Mouse (Mus musculus) liver, embryonic 14.5 days (tissue): Measurements from ENCODE around the gene Gpr179. TPM values are rescaled to one million over a fixed set of nuclear protein-coding genes. Genes with fewer than 3 reads are reported as not detected.

ENCODE experiments used
- ATAC-seq: fragments of 200-750 bp; cut with Nextera tagmentation; 2 replicates; pipeline ENCODE4 v1.8.0; 2017; ENCODE audit warnings: moderate number of reproducible peaks, mild to moderate bottlenecking, moderate library complexity; ENCODE audit not compliant: insufficient read depth
- DNase-seq, 3 experiments: peaks; one replicate each; pipeline ENCODE4 v3.0.0-alpha.2; 2012 to 2013; ENCODE audit warnings: low read depth in 3 of 3, low spot score in 3 of 3
- H3K27ac ChIP-seq: fragments of 300-500 bp; sonication (generic); 2 replicates; pipeline ENCODE4 v1.5.1; 2014; ENCODE audit warnings: moderate library complexity, mild to moderate bottlenecking, control low read depth, inconsistent platforms
- H3K27me3 ChIP-seq: fragments of 300-500 bp; sonication (generic); 2 replicates; pipeline ENCODE4 v1.6.1; 2014; ENCODE audit warnings: mild to moderate bottlenecking, low read length, moderate library complexity; ENCODE audit not compliant: control insufficient read depth, insufficient read depth
- H3K36me3 ChIP-seq: fragments of 300-500 bp; sonication (generic); replicated peaks from 2 replicates; pipeline ENCODE4 v1.6.1; 2014; ENCODE audit warnings: low read depth; ENCODE audit not compliant: control insufficient read depth, insufficient read depth
- H3K4me1 ChIP-seq, 2 experiments: fragments of 200-500 bp in 1 of 2; fragments of 300-500 bp in 1 of 2; sonication (generic) in 1 of 2; replicated peaks; 2 replicates each; pipeline ENCODE4 v1.6.1; 2012 to 2014; ENCODE audit warnings: antibody characterized with exemption in 1 of 2, inconsistent platforms in 1 of 2, low read length in 1 of 2; ENCODE audit not compliant: control insufficient read depth in 2 of 2, insufficient read depth in 2 of 2
- H3K4me2 ChIP-seq: fragments of 300-500 bp; sonication (generic); 2 replicates; pipeline ENCODE4 v1.6.1; 2014; ENCODE audit warnings: low read depth, mild to moderate bottlenecking, control low read depth, moderate library complexity
- H3K4me3 ChIP-seq, 2 experiments: fragments of 200-500 bp in 1 of 2; fragments of 300-500 bp in 1 of 2; sonication (generic) in 1 of 2; 2 replicates each; pipeline ENCODE4 v1.5.1; 2012 to 2014; ENCODE audit warnings: low read depth in 2 of 2, low read length in 2 of 2, mild to moderate bottlenecking in 2 of 2, control low read depth in 1 of 2, inconsistent platforms in 1 of 2, moderate library complexity in 1 of 2; ENCODE audit not compliant: insufficient read depth in 1 of 2
- H3K9ac ChIP-seq: fragments of 300-500 bp; sonication (generic); replicated peaks from 2 replicates; pipeline ENCODE4 v1.6.1; 2014; ENCODE audit warnings: mild to moderate bottlenecking, control low read depth, moderate library complexity
- H3K9me3 ChIP-seq: fragments of 300-500 bp; sonication (generic); 2 replicates; pipeline ENCODE4 v1.6.1; 2016; ENCODE audit warnings: low read length, mixed read lengths; ENCODE audit not compliant: control insufficient read depth
- CTCF ChIP-seq: IDR thresholded peaks from 2 replicates; pipeline ENCODE4 v1.5.1; 2016; ENCODE audit warnings: antibody characterized with exemption, low read depth, control low read depth
- EP300 ChIP-seq: IDR thresholded peaks from 2 replicates; pipeline ENCODE4 v1.6.1; 2016; ENCODE audit warnings: antibody characterized with exemption, low read depth
- WGBS: fragments of 180-500 bp; shearing (Covaris S2); extraction: QIAGEN DNeasy Blood & Tissue Kit; methylation state at CpG from one replicate; pipeline ENCODE4 v1.1.7; 2014; ENCODE audit not compliant: insufficient replicate concordance; 5-methylcytosine and 5-hydroxymethylcytosine counted together
- polyA plus RNA-seq, 2 experiments: library from polyadenylated mRNA; depleted of rRNA in 1 of 2; stranded (reverse) in 1 of 2; unstranded in 1 of 2; fragments of >200 nt; fragmentation: Nextera tagmentation in 1 of 2; extraction: Ambion mirVana in 1 of 2; gene quantifications; 2 replicates each; pipeline versions ENCODE4 v1.2.1 to v1.2.3; 2012 to 2014

Gpr179 gene
- polyA plus RNA-seq, 2 experiments = 0.01 TPM; not detected in 1

- Histone ChIP-seq H3K27me3 (no peaks in the 10 kb centered on the region), H3K9me3 (no peaks in the 10 kb centered on the region), H3K27ac (no peak overlapping the region), H3K9ac (no peak overlapping the region), H3K36me3 (peaks cover 4% of the 10 kb centered on the region; the same call in 1 of the 2 replicates), H3K4me2 (no peak overlapping the region), H3K4me1 (no peaks in the 10 kb centered on the region), H3K4me3 (no peak overlapping the region)
- TF ChIP-seq CTCF (no peak), EP300 (no peak)
- DNase-seq (no peak), ATAC-seq (no peak)
- 49% methylated on average over 11 of the region's 11 CpGs for WGBS
Measured at GRCm38 (mm10) chr11:97393658-97394057, 41.8 kb upstream of the Gpr179 start.

DNA sequence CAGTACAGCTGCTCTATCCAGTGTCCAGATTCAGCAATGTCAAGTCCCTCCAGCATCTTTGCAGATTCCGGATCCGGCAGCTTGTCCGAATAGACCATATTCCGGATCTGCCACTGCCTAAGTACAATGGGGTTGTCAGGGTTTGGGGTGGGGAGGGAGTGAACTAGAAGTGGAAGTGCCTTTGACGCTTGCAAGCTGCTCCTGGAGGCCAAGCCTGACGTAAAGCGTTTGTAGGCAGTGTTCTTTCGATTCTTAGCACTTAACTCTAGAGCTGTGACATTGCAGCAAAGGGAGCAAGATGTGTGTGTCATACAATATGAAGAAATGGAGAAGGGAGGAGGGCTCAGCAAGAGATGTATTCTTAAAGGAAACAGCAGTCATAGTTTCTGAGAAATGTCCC, 37.2 kb upstream of the Gpr179 start:
- H3K4me3 ChIP-seq = no peak overlapping the region
- ATAC-seq = no peak
- WGBS = 81% methylated on average over 8 of the region's 8 CpGs
- no peaks in the 10 kb centered on the region for H3K9me3 ChIP-seq
- H3K9ac ChIP-seq = no peak overlapping the region
- no peaks in the 10 kb centered on the region for H3K4me1 ChIP-seq
- TF ChIP-seq EP300 (no peak), CTCF (no peak)
- H3K36me3 ChIP-seq = peaks cover 7% of the 10 kb centered on the region; the same call in 1 of the 2 replicates
- no peak for DNase-seq
- no peaks in the 10 kb centered on the region for H3K27me3 ChIP-seq
- H3K27ac ChIP-seq = no peak overlapping the region
- no peak overlapping the region for H3K4me2 ChIP-seq

GRCm38 (mm10) chr11:97387811-97388210, 35.9 kb upstream of the Gpr179 start:
- no peak for DNase-seq
- no peak overlapping the region for H3K27ac ChIP-seq
- H3K27me3 ChIP-seq = no peaks in the 10 kb centered on the region
- no peak overlapping the region for H3K4me3 ChIP-seq
- no peak overlapping the region for H3K4me2 ChIP-seq
- TF ChIP-seq EP300 (no peak), CTCF (no peak)
- no peak for ATAC-seq
- H3K4me1 ChIP-seq = no peaks in the 10 kb centered on the region
- 94% methylated on average over 2 of the region's 2 CpGs for WGBS
- H3K36me3 ChIP-seq = peaks cover 8% of the 10 kb centered on the region
- no peaks in the 10 kb centered on the region for H3K9me3 ChIP-seq
- H3K9ac ChIP-seq = no peak overlapping the region

GRCm38 (mm10) chr11:97383764-97384163, 31.9 kb upstream of the Gpr179 start:
- no peak for TF ChIP-seq CTCF
- no peak for TF ChIP-seq EP300
- H3K9ac ChIP-seq = no peak overlapping the region
- H3K4me3 ChIP-seq = no peak overlapping the region
- no peak overlapping the region for H3K4me2 ChIP-seq
- peaks cover 6% of the 10 kb centered on the region for H3K36me3 ChIP-seq
- no peaks in the 10 kb centered on the region for H3K4me1 ChIP-seq
- no peak overlapping the region for H3K27ac ChIP-seq
- no peaks in the 10 kb centered on the region for H3K27me3 ChIP-seq
- DNase-seq (no peak), ATAC-seq (no peak)
- no peaks in the 10 kb centered on the region for H3K9me3 ChIP-seq
- 65% methylated on average over 2 of the region's 2 CpGs for WGBS

DNA sequence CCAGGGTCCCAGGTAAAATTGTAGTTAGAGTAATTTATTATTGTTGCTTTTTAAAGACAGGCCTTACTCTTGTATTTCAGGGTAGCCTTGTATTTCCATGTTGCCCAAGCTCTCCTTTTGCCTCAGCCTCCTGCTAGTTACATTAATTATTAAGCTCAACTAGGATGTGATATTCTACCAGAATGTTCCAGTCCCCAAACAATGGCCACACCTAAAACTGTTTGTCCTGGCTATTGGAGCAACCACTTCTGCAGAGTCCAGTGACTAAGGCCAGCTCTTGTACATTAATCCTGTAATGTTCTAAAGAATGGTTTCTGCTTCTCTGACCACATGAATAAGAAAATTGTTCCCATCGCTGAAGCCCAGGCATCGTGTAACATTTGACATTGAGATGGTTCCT, 31.1 kb upstream of the Gpr179 start:
- no peak for DNase-seq
- peaks cover 11% of the 10 kb centered on the region for H3K36me3 ChIP-seq

More for the DNA sequence above, 31.1 kb upstream of the Gpr179 start:
- no peak overlapping the region for H3K4me3 ChIP-seq
- H3K9me3 ChIP-seq = no peaks in the 10 kb centered on the region
- ATAC-seq = no peak
- WGBS = 89% methylated on average over 2 of the region's 2 CpGs
- no peak overlapping the region for H3K9ac ChIP-seq
- no peak overlapping the region for H3K27ac ChIP-seq
- H3K4me1 ChIP-seq = no peaks in the 10 kb centered on the region
- H3K4me2 ChIP-seq = no peak overlapping the region
- no peaks in the 10 kb centered on the region for H3K27me3 ChIP-seq
- TF ChIP-seq CTCF = no peak
- no peak for TF ChIP-seq EP300
